Mouse (Mus musculus) brain, embryonic 14.5 days (tissue): ENCODE results near the gene Hdac7.

Source experiments
- CTCF ChIP-seq: fragments of 200-500 bp; IDR thresholded peaks from 2 replicates; pipeline ENCODE4 v1.5.1; 2012; ENCODE audit warnings: inconsistent platforms, mild to moderate bottlenecking, moderate library complexity, borderline replicate concordance; ENCODE audit not compliant: insufficient read depth, insufficient read length; ENCODE audit errors: extremely low read depth
- POLR2A ChIP-seq: fragments of 200-500 bp; IDR thresholded peaks from 2 replicates; pipeline ENCODE4 v1.6.1; 2012; ENCODE audit warnings: mild to moderate bottlenecking, inconsistent platforms, borderline replicate concordance; ENCODE audit not compliant: poor library complexity, insufficient read depth, insufficient read length, severe bottlenecking; ENCODE audit errors: extremely low read depth

- TF ChIP-seq CTCF (no peak), POLR2A (no peak)
Observed at GRCm38 (mm10) chr15:97887541-97888016, 43.3 kb upstream of the Hdac7 start.
